Mouse (Mus musculus): Measurements from ENCODE around the gene Il17ra.

DNA sequence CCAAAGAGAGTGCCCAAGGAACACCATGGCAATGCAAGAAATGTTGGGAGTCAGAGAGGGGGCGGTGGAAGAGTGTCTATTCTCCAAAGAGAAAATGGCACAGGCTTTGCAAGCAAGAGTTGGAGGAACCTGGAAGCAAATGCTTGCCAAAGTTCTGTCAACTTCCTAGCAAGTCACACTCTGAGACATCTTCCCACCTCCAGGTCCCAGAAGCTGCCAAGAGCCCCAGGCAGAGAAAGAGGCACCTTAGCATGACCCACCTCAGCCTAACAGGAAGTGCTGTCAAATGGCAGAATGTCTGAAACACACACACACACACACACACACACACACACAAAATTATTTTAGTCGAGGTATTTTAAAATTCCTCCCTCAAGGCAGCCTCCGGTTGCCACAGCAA lies 41.0 kb downstream of the Il17ra start:
- TF ChIP-seq CTCF (conservative IDR thresholded peaks at IDR 0.05; ENCODE audit: low read length) = no peak
- no peak for TF ChIP-seq POU5F1 (IDR thresholded peaks at IDR 0.05; ENCODE audit: borderline replicate concordance, low read length)
- no peak for TF ChIP-seq NANOG (IDR thresholded peaks at IDR 0.05; ENCODE audit: borderline replicate concordance, low read length)
